Comparison of ENCODE assay signal across 11 mouse cellular contexts in genomic region chr11:102469648-102470357, GRCm38 (mm10). TPM values are rescaled to one million over a fixed set of nuclear protein-coding genes. Genes with fewer than 3 reads are reported as not detected.
DNase-seq lines count a peak whose midpoint lies in the region; ATAC-seq and TF ChIP-seq lines count a peak whose summit lies in the region.
"Had no signal": no experiment of that assay in that cellular context is flagged by ENCODE, and none has a peak within 500 bp of the region (broad histone marks: within the 10 kb centered on the region; RNA-seq: fewer than 3 reads in every experiment).

TSS of gene Itga2b (minus strand) at chr11:102470122.

- peaks cover 3% of the 10 kb centered on the region; the same call in 1 of the 2 replicates for H3K27me3 ChIP-seq in heart, embryonic 12.5 days (replicated peaks)
- 0 out of 2 replicates have a peak, but pooled peaks cover 2% of the 10 kb centered on the region for H3K27me3 ChIP-seq in spleen, adult 2 months (ENCODE audit: control insufficient read depth, insufficient read depth, low read length)
- H3K27me3 ChIP-seq: lung, embryonic 15.5 days had no signal

- H3K9me3 ChIP-seq in heart, embryonic 12.5 days (replicated peaks), result no peaks in the 10 kb centered on the region
- H3K9me3 ChIP-seq: lung, embryonic 15.5 days had no signal

- peak within 1 kb of the TSS; percentile 5; the same call in 1 of the 2 replicates for H3K4me3 ChIP-seq in heart, embryonic 12.5 days
- H3K4me3 ChIP-seq in spleen, adult 2 months (ENCODE audit: extremely low read depth, insufficient read depth, insufficient read length), result no peak within 1 kb of the TSS
- H3K4me3 ChIP-seq: lung, embryonic 15.5 days had no signal

- WGBS in heart, embryonic 12.5 days, result 38% methylated on average over 11 of the region's 11 CpGs
- 17% methylated on average over 11 of the region's 11 CpGs for WGBS in spleen, adult 2 months

- H3K4me2 ChIP-seq in heart, embryonic 12.5 days, result peak within 1 kb of the TSS; percentile 43
- H3K4me2 ChIP-seq: lung, embryonic 15.5 days had no signal

- TF ChIP-seq POLR2A in spleen, adult 2 months (IDR thresholded peaks at IDR 0.05; ENCODE audit: low read depth, low read length), result no peak

- DNase-seq in heart, adult 8-10 months (ENCODE audit: low spot score), result no peak
- DNase-seq in spleen, adult 2 months (ENCODE audit: low read depth in 1 of 2, low spot score in 2 of 2), result no peak
- no peak for DNase-seq in spleen, adult 18-20 months
- DNase-seq in liver, result peak; percentile 66
- no peak for DNase-seq in right cerebral cortex, postnatal 4 days
- DNase-seq in embryo, embryonic 11 days, result no peak
- DNase-seq in layer of hippocampus, adult 18-20 months (ENCODE audit: low spot score in 2 of 2), result no peak
- DNase-seq: cerebellum, postnatal 25 days had no signal

- peak within 1 kb of the TSS; percentile 53 for H3K27ac ChIP-seq in heart, embryonic 12.5 days (ENCODE audit: poor library complexity, severe bottlenecking)
- no peak within 1 kb of the TSS for H3K27ac ChIP-seq in spleen, adult 2 months (ENCODE audit: insufficient read depth, low read length)
- H3K27ac ChIP-seq: lung, embryonic 15.5 days had no signal

- no peak within 1 kb of the TSS for H3K9ac ChIP-seq in heart, embryonic 12.5 days
- H3K9ac ChIP-seq: lung, embryonic 15.5 days had no signal

- ATAC-seq in heart, embryonic 12.5 days (ENCODE audit: insufficient number of reproducible peaks, low FRiP score), result peak; percentile 68
- ATAC-seq: forebrain, embryonic 14.5 days had no signal

- TF ChIP-seq CTCF in spleen, adult 2 months (IDR thresholded peaks at IDR 0.05; ENCODE audit: extremely low read depth, insufficient read depth, insufficient read length, insufficient replicate concordance), result no peak

- H3K36me3 ChIP-seq in heart, embryonic 12.5 days, result peaks cover 8% of the 10 kb centered on the region; the same call in 1 of the 2 replicates
- no peaks in the 10 kb centered on the region for H3K36me3 ChIP-seq in spleen, adult 2 months (ENCODE audit: control insufficient read depth, insufficient read depth, low read length)

- peaks cover 33% of the 10 kb centered on the region for H3K4me1 ChIP-seq in heart, embryonic 12.5 days (replicated peaks)
- peaks cover 8% of the 10 kb centered on the region; the same call in 1 of the 2 replicates for H3K4me1 ChIP-seq in spleen, adult 2 months (ENCODE audit: control insufficient read depth, insufficient read depth, insufficient read length)

RNA-seq across cellular contexts. Expression of gene Itga2b, which starts in this region (rescaled TPM):
- polyA plus RNA-seq in heart, embryonic 12.5 days (2016; fragmentation: Nextera tagmentation; extraction: Ambion mirVana), result 16.5 and 22.5 TPM in 2 replicates
- total RNA-seq in heart, adult 8-10 months (2022), result 1 to 10 TPM; 3.4 to 7.2 (median 4.4) TPM
- 60.4 and 60.8 TPM in 2 replicates for polyA plus RNA-seq in spleen, adult 2 months (2012; rRNA removed)
- total RNA-seq in layer of hippocampus, adult 18-20 months (2021), result 1 to 10 TPM; 1.2 to 3.9 TPM
